Mouse (Mus musculus) fat pad, adult 2 months (tissue): Measurements from ENCODE around the gene Mre11a.
A peak's percentile ranks its signal among the peaks of the same experiment; 100 is the strongest.

Source experiments
- DNase-seq: peaks from one replicate; pipeline ENCODE4 v3.0.0-alpha.2; 2011; ENCODE audit warnings: low read depth, low spot score; ENCODE audit errors: extremely low read depth

Gene Mre11a

GRCm38 (mm10) chr9:14821396-14821795, 36.9 kb downstream of the Mre11a start:
- no peak for DNase-seq

GRCm38 (mm10) chr9:14824840-14825239, 40.4 kb downstream of the Mre11a start:
- DNase-seq: no peak

- no peak for DNase-seq
These were observed 43.4 kb downstream of the Mre11a start for GRCm38 (mm10) chr9:14827875-14828274.

- no peak for DNase-seq
These were observed 47.6 kb downstream of the Mre11a start for GRCm38 (mm10) chr9:14832046-14832445.

- peak; percentile 91 for DNase-seq
These were observed 51.1 kb downstream of the Mre11a start for GRCm38 (mm10) chr9:14835335-14836075.

GRCm38 (mm10) chr9:14839527-14839926, 55.1 kb downstream of the Mre11a start:
- DNase-seq: no peak

GRCm38 (mm10) chr9:14839970-14840369, 55.5 kb downstream of the Mre11a start:
- DNase-seq: no peak

GRCm38 (mm10) chr9:14841878-14842761, 57.7 kb downstream of the Mre11a start:
- DNase-seq: peak; percentile 68

- DNase-seq: no peak
These were observed 58.9 kb downstream of the Mre11a start for GRCm38 (mm10) chr9:14843311-14843857.

GRCm38 (mm10) chr9:14843901-14844300, 59.4 kb downstream of the Mre11a start:
- DNase-seq: no peak

- no peak for DNase-seq
These were observed 62.0 kb downstream of the Mre11a start for GRCm38 (mm10) chr9:14846428-14846827.

- DNase-seq: no peak
These were observed 63.9 kb downstream of the Mre11a start for GRCm38 (mm10) chr9:14848267-14848935.

GRCm38 (mm10) chr9:14854585-14854984, 70.1 kb downstream of the Mre11a start:
- no peak for DNase-seq

- DNase-seq: no peak
These were observed 72.6 kb downstream of the Mre11a start for GRCm38 (mm10) chr9:14856922-14857654.

- no peak for DNase-seq
These were observed 73.8 kb downstream of the Mre11a start for GRCm38 (mm10) chr9:14858170-14858706.

GRCm38 (mm10) chr9:14858782-14859181, 74.3 kb downstream of the Mre11a start:
- no peak for DNase-seq

- DNase-seq: no peak
These were observed 75.6 kb downstream of the Mre11a start, which contains the start of gene Gpr83 for GRCm38 (mm10) chr9:14859868-14860639. TSS of gene Gpr83 (plus strand) at chr9:14860210.

GRCm38 (mm10) chr9:14863126-14863525, 78.7 kb downstream of the Mre11a start:
- no peak for DNase-seq

GRCm38 (mm10) chr9:14864726-14865125, 80.3 kb downstream of the Mre11a start:
- no peak for DNase-seq
